Mouse (Mus musculus) testis, adult 2 months (tissue): ENCODE results near the gene Chchd4. TPM values are rescaled to one million over a fixed set of nuclear protein-coding genes. Genes with fewer than 3 reads are reported as not detected.

ENCODE experiments used
- H3K27ac ChIP-seq: fragments of 200-500 bp; 2 replicates; pipeline ENCODE4 v1.5.1; 2012; ENCODE audit warnings: low read depth, low read length; ENCODE audit not compliant: control insufficient read depth, insufficient read depth
- H3K27me3 ChIP-seq: fragments of 200-500 bp; 2 replicates; pipeline ENCODE4 v1.6.1; 2012; ENCODE audit warnings: mild to moderate bottlenecking, low read length, moderate library complexity; ENCODE audit not compliant: control insufficient read depth, insufficient read depth
- H3K36me3 ChIP-seq: fragments of 200-500 bp; 2 replicates; pipeline ENCODE4 v1.6.1; 2012; ENCODE audit warnings: mild to moderate bottlenecking, low read length; ENCODE audit not compliant: control insufficient read depth, insufficient read depth
- H3K4me1 ChIP-seq: fragments of 200-500 bp; 2 replicates; pipeline ENCODE4 v1.6.1; 2012; ENCODE audit warnings: low read length; ENCODE audit not compliant: control insufficient read depth, insufficient read depth
- H3K4me3 ChIP-seq: fragments of 200-500 bp; 2 replicates; pipeline ENCODE4 v1.5.1; 2012; ENCODE audit warnings: low read depth, mild to moderate bottlenecking, low read length, moderate library complexity, mixed read lengths; ENCODE audit not compliant: control insufficient read depth
- CTCF ChIP-seq: fragments of 200-500 bp; IDR thresholded peaks from 2 replicates; pipeline ENCODE4 v1.5.1; 2012; ENCODE audit warnings: low read depth, mild to moderate bottlenecking, inconsistent platforms, low read length, moderate library complexity; ENCODE audit not compliant: control insufficient read depth, insufficient read depth, insufficient replicate concordance
- POLR2A ChIP-seq: fragments of 200-500 bp; IDR thresholded peaks from 2 replicates; pipeline ENCODE4 v1.6.1; 2012; ENCODE audit warnings: low read depth, mild to moderate bottlenecking, inconsistent platforms, low read length, moderate library complexity; ENCODE audit not compliant: control insufficient read depth
- polyA plus RNA-seq: library from polyadenylated mRNA; depleted of rRNA; stranded (reverse); fragments of >200 nt; gene quantifications from 2 replicates; pipeline ENCODE4 v1.2.3, GENCODE M21; 2012; rRNA removed

The Chchd4 gene
- 4.1 TPM in 2 replicates for polyA plus RNA-seq

- H3K4me1 ChIP-seq = peaks cover 12% of the 10 kb centered on the region
- no peaks in the 10 kb centered on the region for H3K27me3 ChIP-seq
- no peaks in the 10 kb centered on the region for H3K36me3 ChIP-seq
- TF ChIP-seq POLR2A = peak; percentile 71
- TF ChIP-seq CTCF = no peak
- peak within 1 kb of the TSS; percentile 86 for H3K4me3 ChIP-seq
- H3K27ac ChIP-seq = peak within 1 kb of the TSS; percentile 82
Observed at GRCm38 (mm10) chr6:91472868-91473804, at the start of gene Chchd4, which contains the start of gene Tmem43. Gene Chchd4 (minus strand): TSS chr6:91473546. Gene Tmem43 (plus strand): TSS chr6:91473703.

GRCm38 (mm10) chr6:91522816-91523215, 49.5 kb upstream of the Chchd4 start:
- no peak overlapping the region for H3K4me3 ChIP-seq
- H3K27me3 ChIP-seq = no peaks in the 10 kb centered on the region
- no peak overlapping the region for H3K27ac ChIP-seq
- no peak for TF ChIP-seq CTCF
- TF ChIP-seq POLR2A = no peak
- no peaks in the 10 kb centered on the region; the same call in none of the 2 replicates for H3K36me3 ChIP-seq
- no peaks in the 10 kb centered on the region for H3K4me1 ChIP-seq

- Histone ChIP-seq H3K4me1 (no peaks in the 10 kb centered on the region; the same call in none of the 2 replicates), H3K4me3 (no peak overlapping the region), H3K36me3 (peaks cover 1% of the 10 kb centered on the region), H3K27me3 (no peaks in the 10 kb centered on the region), H3K27ac (no peak overlapping the region)
- TF ChIP-seq POLR2A (no peak), CTCF (no peak)
Observed at GRCm38 (mm10) chr6:91518454-91519020, 45.2 kb upstream of the Chchd4 start.

- no peaks in the 10 kb centered on the region; the same call in none of the 2 replicates for H3K4me1 ChIP-seq
- TF ChIP-seq CTCF (no peak), POLR2A (peak; percentile 84)
- H3K27ac ChIP-seq = peak within 1 kb of the TSS; percentile 93
- peaks cover 1% of the 10 kb centered on the region for H3K36me3 ChIP-seq
- H3K27me3 ChIP-seq = no peaks in the 10 kb centered on the region
- H3K4me3 ChIP-seq = peak within 1 kb of the TSS; percentile 98
Observed at GRCm38 (mm10) chr6:91515545-91516449, 42.5 kb upstream of the Chchd4 start, which contains the start of the genes Xpc and Lsm3. Gene Xpc (minus strand): TSS chr6:91515888. Gene Lsm3 (plus strand): TSS chr6:91515928.

- Histone ChIP-seq H3K4me1 (no peaks in the 10 kb centered on the region; the same call in none of the 2 replicates), H3K27ac (no peak overlapping the region; the same call in 1 of the 2 replicates), H3K36me3 (peaks cover 1% of the 10 kb centered on the region), H3K4me3 (peak overlapping the region; percentile 98), H3K27me3 (no peaks in the 10 kb centered on the region)
- TF ChIP-seq POLR2A (no peak), CTCF (no peak)
Observed at GRCm38 (mm10) chr6:91514737-91515362, 41.5 kb upstream of the Chchd4 start.

GRCm38 (mm10) chr6:91514135-91514534, 40.8 kb upstream of the Chchd4 start:
- H3K27me3 ChIP-seq = no peaks in the 10 kb centered on the region
- no peaks in the 10 kb centered on the region; the same call in none of the 2 replicates for H3K4me1 ChIP-seq
- H3K4me3 ChIP-seq = no peak overlapping the region
- TF ChIP-seq CTCF (no peak), POLR2A (no peak)
- H3K27ac ChIP-seq = no peak overlapping the region
- H3K36me3 ChIP-seq = peaks cover 1% of the 10 kb centered on the region
